Mouse (Mus musculus) liver, postnatal 0 days (tissue): ENCODE data around the gene Gm49337.

Experiments used
- CTCF ChIP-seq: sonication (generic); IDR thresholded peaks from 2 replicates; pipeline ENCODE4 v1.5.1; 2016; ENCODE audit warnings: antibody characterized with exemption, low read depth
- EP300 ChIP-seq: IDR thresholded peaks from 2 replicates; pipeline ENCODE4 v1.6.1; 2016; ENCODE audit warnings: antibody characterized with exemption, low read depth, mild to moderate bottlenecking

DNA sequence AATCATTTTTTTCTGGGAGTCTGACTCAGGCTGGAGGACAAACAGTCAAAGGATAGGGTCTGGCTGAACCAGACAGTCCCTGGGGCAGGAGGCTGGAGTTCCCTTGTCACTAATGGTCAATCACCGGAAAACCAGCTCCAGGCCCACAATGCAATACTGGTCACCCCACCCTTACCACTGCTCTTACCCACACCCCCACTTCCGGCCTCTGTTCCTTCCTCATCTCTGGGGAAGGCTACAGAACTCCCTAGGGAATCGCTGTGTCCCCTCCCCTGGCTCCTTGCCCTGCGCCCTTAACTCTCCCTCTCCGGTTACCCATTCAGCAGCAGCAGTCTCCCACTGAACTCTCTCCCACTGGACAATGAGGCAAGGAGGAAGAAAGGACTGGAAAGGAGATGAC lies 4.0 kb downstream of the Gm49337 start:
- TF ChIP-seq EP300 (no peak), CTCF (no peak)
